Mouse (Mus musculus) lung, adult 2 months (tissue): Measurements from ENCODE around the gene Rab13.

Source experiments
- CTCF ChIP-seq: fragments of 200-500 bp; IDR thresholded peaks from 2 replicates; pipeline ENCODE4 v1.5.1; 2011; ENCODE audit warnings: mild to moderate bottlenecking, low read length, control low read depth; ENCODE audit not compliant: insufficient read depth
- POLR2A ChIP-seq: fragments of 200-500 bp; IDR thresholded peaks from 2 replicates; pipeline ENCODE4 v1.6.1; 2011; ENCODE audit warnings: low read depth, mild to moderate bottlenecking, control low read depth, low read length, borderline replicate concordance; ENCODE audit errors: extremely low read depth

DNA sequence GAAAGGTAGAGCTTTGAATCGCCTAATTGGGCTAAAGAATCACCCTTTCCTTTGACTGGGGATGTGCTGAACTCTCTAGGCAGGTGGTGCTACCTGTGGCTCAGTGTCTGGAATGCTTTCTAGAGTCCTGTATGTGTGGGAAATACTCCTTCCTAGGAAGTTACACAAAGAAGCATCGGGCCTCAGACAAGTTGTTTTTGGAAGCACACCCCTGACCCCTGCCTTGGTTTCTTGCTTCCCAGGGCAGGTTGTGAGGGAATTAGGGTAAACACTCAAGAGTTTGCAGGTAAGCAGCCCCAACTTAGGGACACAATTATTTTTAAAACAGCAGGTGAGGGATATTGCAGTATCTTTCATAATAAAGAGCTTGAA, 41.7 kb downstream of the Rab13 start:
- TF ChIP-seq CTCF (no peak), POLR2A (no peak)
